Mouse (Mus musculus): ENCODE data around the gene Gadd45a.

- no peak for TF ChIP-seq POLR2A (IDR thresholded peaks at IDR 0.05; ENCODE audit: low read depth, low read length)
- no peak for TF ChIP-seq CTCF (conservative IDR thresholded peaks at IDR 0.05; ENCODE audit: insufficient read depth, insufficient read length, low read depth, low read length)
Observed at GRCm38 (mm10) chr6:66989518-66989917, 47.7 kb downstream of the Gadd45a start.

Measured in kidney, adult 2 months (tissue).